Mouse (Mus musculus): ENCODE results near the gene Clic1.

The Clic1 gene

DNA sequence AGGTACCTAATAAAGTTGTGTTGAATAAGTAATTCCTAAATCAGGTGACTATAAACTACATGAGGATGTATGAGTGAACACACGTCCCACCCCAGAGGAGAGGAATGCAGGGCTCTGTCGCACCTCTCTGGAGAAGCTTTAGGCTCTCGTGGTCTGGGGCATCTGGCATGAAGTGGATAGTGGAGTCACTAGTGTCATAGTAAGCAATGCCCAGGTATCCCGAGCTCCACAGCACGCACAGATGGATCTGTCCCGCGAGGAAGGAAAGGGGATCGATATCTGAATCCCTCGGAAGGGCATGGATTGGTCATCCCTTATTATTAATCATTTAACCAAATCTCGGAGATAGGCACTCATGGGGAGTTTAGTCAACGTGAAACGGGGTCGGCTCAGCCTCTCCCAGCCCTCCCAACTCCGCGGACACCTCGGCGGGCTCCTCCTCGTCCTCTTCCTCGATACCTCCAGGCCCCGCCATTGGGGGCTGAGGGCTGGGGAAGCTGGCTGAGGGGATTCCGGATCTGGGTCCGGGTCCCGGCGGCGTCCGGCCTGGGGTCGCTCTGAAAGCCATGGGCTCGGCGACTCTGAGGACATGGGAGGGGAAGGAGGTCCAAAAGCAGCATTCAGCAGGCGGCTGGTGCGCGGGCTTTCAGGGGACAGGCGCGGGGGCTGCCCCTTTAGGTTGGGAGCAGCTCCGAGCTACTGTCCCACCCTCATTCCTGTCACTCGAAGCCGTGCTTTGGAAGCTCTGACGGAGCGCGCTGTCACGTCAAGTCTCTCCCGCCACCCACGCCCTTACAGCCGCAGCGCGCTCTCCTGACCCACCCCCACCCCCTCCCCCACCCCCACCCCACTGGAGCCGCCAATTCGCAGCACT, 3.7 kb upstream of the Clic1 start:
- DNase-seq (ENCODE audit: low spot score in 2 of 2): no peak

DNA sequence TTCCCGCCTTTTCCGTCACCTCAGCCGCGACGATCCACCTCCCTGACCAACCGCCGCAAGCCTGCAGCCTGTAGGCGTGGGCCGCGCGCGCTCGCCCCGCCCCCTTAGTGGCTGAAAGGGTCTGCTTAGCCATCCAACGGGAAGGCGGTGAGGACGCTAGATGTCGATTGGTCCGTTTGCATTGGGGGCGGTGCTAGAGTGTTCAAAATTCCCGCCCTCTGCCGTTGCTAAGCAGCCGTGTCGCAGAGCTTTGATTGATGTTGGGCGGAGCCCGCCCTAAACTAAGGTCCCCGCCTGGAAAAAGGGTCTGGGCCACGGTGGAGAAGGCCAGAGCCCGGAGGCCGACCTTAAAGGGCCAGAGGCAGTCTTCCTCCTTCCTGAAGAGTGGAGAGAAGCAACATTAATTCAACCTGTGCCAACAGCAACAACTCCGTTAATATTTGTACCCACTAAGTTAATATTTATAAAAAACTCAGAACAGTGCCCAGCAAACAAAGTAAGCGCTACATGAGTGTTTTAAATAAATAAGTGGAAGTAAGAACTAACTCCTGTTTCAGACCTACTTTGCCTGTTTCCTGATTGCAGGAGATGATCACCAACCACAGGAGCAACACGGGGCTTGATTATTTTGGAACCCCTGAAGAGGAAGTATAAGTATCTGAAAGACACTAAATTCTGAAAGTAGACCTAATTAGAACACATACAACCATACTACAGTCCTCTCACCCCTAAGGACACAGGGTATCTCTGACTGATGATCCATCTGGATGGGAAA, 2.9 kb upstream of the Clic1 start, which contains the start of gene Msh5:
Gene Msh5 (minus strand): TSS at position 65 of the 775 bp plus-strand sequence.
- DNase-seq (ENCODE audit: low spot score in 2 of 2): peak; percentile 97 to 98

DNA sequence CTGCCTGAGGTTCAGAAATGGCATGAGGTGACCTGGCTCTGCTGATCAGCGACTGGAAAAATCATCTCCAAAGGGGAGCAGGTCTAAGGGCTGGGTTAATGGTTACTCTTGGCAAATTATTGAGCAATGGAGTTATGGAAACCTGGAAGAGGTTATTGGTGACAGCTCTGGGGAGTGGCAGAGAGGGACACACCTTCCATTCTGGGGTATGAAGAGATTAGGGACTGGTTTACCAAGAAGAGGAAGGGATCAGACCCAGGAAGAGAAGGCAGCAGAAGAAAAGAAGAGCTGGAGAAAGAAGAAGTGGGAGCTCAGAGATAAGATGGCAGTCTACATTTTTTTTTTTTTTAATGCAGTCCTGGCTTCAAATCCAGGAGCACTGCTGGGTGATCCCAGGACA, 2.1 kb upstream of the Clic1 start:
- DNase-seq (ENCODE audit: low spot score in 2 of 2): no peak

DNA sequence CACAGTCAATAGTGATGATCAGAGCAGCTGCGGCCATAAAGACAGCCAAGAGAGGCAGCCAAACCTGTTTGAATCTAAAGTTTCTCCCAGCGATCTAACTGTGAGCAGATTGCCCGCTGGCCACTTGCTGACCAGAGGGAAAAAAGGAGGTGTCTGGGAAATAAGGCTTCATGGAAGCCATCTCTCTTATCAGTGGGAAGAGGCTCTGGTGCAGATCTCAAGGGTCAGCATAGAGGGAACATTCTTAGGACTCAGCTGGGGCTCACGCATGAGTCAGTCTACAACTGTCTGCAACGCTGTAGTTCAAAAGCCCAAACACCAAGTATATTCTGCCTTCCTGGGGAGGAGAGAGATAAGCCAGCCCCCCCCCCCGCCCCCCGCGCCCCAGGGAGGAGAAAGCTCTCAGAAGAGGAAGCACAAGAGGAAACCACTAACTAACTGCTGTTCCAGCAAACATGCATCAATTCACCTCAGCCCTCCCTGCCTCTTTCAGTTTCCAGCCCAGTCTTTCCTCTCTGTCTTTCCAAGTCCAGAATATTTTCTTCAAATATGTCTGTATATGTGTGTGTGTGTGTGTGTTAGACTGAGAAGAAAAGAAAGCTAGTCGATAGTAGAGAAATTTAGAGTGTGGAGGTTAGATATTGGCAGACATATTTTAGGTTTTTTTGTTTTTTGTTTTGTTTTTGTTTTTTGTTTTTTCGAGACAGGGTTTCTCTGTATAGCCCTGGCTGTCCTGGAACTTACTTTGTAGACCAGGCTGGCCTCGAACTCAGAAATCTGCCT, 1.4 kb upstream of the Clic1 start:
- no peak for DNase-seq (ENCODE audit: low spot score in 2 of 2)

DNA sequence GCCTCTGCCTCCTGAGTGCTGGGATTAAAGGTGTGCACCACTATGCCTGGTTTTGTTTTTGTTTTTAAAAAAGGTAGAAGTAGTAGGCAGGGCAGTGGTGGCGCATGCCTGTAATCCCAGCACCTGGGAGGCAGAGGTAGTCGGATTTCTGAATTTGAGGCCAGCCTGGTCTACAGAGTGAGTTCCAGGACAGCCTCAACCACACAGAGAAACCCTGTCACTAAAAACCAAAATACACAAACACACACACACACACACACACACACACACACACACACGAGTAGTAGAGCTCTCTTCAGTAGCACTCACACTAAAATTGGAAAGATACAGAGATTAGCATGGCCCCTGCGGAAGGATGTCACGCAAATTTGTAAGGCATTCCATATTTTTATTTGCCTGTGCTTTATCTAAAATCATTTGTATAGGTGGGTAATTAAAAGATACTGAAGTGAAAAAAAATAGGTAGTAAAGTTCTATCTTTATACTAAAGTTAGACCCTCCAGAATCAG, 780 bp upstream of the Clic1 start:
- no peak for DNase-seq (ENCODE audit: low spot score in 2 of 2)

DNA sequence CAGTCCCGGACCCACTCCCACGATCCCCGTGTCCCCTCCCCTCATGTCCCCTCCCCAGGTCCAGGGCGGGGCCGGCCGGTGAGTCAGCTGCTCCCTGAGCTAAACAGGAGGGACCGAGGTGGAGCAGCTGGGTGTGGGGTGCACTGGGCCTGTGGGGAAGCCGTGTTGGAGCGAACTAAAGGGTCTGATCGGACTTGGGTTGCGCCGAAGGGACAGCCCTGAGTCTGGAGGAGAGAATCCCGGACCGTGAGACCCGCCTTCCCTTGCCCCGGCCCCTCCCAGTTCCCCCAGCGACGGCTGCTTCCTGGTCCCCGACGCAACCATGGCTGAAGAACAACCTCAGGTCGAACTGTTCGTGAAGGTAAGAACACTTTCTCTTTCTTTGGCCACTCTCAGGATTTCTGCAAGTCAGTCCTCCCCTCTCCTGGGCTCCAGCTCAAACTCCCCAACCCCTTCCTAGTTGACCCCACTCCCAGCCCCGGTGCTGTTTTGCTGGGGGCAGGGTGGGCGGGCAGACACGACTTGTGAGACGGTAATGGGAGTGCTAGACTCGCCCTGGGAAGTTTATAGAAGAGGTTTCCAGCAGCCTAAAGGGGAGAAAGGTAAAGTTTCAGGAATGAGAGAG, 472 bp downstream of the Clic1 start:
- DNase-seq (ENCODE audit: low spot score in 2 of 2): peak; percentile 85 to 86

DNA sequence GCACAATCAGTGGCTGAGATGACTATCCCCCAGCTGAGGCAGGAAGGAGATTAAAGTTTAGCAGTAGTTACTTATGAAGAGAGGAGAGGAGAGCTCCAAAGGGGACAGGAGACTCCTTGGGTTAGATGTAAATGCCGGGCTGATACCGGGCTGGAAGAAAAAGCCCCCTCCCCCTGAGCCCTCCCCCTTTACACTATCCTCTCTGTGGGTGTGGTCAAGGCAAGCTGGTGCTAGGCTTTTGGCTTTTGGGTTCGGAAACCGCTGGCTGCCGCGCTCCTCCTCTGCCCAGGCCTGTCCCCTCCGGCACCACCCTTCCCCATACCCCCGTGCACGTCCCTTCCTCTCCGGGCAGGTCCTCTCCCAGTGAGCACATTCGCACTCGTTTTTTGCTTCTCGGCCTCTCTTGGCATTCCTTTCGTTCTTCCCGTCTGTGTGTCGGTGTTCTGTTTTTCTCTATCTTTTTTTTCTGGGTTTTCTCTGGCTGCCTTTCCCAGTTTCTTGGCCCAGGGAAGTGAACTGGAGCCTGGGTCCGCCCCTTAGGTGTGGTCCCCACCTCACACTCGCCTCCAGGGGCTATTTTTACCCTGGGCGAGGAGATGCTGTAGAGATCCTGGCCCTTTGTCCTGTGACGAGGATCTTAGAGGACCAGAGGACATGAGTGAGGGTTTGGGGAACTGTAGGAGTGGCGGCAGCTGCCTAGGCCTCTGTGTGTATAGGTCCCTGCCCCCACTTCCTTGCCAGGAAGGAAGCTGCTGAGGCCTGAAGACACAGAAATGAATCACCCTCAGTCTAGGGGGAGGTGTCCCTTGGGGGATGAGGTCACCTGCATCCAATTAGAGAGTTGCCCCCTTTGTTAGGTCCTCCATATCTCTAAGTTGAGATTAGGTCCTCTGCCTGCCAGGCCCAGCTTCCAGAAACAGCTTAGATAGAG, 1.7 kb downstream of the Clic1 start:
- peak; percentile 92 to 95 for DNase-seq (ENCODE audit: low spot score in 2 of 2)

DNA sequence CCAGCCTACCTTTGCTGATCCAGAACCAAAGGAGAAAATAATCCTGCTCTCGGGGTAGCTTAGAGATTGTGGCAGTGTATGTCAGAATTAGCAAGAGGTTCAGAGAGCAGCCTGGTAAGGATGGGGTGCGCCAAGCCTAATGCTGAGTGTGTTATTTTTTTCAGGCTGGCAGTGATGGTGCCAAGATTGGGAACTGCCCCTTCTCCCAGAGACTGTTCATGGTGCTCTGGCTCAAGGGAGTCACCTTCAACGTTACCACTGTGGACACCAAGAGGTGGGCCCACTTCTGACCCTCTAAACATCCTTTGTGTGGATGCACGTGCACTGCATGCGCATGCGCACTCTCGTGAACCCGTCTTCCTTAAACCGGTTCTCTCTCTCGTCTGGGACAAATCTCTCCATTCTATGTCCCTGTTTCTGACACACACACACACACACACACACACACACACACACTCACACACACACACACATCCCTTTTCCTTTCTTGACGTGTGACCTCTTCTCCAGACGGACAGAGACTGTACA, 2.6 kb downstream of the Clic1 start:
- no peak for DNase-seq (ENCODE audit: low spot score in 2 of 2)

DNA sequence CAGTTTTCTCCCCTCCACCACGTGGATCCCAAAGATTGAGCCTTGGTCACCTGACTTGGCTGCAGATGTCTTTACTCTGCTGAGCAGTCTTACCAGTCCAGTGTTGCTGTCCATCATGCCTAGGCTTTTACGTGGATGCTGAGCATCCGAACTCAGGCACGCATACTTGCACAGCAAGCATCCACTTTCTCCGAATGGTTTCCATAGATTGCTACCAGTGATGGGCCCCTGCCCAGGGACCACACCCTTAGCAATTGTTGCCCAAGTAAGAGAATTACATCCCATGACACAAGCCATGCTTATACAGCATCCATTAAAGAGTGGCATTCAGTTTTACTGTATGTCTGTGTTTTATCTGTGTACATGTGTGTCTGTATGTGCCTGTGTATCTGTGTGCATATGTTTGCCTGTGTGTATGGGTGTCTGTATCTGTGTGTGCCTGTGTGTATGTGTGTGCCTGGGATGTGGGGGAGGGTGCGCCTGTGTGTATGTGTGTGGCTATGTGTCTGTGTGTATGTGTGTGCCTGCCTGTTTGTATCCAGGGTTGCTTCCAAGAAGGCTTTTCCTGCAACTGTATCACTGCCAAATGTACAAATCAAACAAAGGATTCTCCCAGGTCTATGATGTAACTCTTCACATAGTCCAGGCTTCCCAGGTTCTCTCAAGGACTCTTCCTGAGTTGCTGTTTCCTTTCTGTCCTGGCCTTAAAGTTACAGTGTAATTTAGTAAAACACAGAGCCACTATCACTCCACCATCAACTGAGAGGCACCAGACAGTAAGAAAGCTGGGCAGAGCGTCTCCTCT, 6.1 kb downstream of the Clic1 start:
- no peak for DNase-seq (ENCODE audit: low spot score in 2 of 2)

DNA sequence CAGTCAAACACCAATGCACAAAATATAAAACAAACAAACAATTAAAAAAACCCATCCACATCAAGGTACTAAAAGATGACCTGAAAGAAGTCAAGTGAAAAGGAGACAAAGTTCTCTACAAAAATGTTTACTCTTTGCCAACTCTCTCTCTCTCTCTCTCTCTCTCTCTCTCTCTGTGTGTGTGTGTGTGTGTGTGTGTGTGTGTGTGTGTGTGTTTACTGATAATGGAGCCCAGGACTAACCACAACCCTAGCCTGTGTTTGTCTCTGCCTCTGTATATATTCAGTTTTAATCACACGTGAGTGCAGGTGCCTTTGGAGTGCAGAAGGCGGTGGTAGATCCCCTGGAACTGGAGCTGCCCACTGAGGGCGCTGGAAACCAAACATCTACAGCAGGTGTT, 7.3 kb downstream of the Clic1 start:
- no peak for DNase-seq (ENCODE audit: low spot score in 2 of 2)

DNA sequence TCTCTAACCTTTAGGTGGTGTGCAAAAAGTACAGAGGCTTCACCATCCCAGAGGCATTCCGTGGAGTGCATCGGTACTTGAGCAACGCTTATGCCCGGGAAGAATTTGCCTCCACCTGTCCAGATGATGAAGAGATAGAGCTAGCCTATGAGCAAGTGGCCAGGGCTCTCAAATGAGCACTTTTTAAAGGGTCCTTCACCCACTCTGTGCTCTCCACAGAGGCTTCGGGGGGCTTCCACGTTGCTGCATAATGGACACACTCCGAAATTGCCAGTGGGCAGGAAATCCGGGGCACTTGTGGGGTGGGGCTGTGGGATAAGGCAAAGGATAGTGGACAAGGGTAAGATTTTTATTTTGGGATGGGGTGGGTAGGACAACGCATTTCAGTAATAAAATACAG, 8.6 kb downstream of the Clic1 start:
- no peak for DNase-seq (ENCODE audit: low spot score in 2 of 2)

DNA sequence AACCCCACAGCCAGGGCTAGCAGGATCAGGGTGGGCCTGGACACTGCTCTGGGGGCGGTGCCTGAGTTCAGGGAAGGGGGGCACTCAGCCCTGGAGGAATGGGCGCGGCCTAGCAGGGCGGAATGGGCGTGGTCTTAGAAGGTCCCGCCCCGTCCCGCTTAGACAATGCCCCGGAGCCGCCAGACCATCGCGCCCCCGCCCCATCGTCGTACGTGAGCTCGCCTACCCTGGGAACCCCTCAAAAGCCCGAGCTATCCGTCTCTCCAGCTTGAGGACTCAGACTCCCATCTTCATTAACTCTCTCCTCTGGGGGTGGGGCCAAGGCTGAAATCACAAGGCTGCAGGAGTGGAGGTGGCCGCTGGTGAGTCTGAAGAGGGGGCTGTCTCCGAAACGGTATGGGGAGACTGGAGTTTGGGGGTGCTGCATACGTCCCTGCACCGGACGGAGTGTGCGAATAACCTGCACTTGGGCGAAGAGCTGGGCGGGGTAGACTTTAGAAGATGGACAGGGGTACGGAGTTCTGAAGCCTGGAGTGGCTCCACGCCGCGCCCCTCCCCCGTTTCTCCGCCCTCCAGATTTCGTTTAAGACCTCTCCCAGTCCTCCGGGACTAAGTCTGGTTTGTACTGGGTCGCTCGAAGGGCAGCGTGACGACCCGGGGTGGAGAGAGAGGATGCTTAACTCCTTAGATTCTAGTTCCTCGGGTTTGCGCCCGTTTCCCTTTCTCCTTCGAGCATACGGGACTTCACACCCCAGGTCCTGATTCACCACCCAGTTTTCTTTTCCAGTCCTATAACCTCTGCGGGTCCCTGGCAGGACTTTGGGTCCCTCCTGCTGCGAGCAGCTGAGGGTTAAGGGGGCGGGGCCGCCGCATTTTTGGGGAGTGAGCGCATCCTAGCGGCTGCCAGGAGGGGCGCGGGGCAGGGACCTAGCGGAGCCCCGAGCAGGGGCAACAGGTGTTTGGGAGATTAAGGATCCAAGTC, 9.4 kb downstream of the Clic1 start, which contains the start of gene Ddah2:
Gene Ddah2 (plus strand): TSS at position 125 of the 982 bp plus-strand sequence.
- DNase-seq (ENCODE audit: low spot score in 2 of 2): peak; percentile 91 to 93

DNA sequence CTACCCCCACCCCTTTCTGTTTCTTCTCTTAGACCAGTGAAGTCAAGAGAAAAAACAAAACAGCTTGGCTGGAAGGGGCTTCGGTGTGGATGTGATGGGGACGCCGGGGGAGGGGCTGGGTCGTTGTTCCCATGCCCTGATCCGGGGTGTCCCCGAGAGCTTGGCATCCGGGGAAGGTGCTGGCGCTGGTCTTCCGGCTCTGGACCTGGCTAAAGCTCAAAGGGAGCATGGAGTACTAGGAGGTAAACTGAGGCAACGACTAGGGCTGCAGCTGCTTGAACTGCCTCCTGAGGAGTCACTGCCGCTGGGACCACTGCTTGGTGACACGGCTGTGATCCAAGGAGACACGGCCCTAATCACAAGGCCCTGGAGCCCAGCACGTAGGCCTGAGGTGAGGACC, 10.3 kb downstream of the Clic1 start:
- no peak for DNase-seq (ENCODE audit: low spot score in 2 of 2)

DNA sequence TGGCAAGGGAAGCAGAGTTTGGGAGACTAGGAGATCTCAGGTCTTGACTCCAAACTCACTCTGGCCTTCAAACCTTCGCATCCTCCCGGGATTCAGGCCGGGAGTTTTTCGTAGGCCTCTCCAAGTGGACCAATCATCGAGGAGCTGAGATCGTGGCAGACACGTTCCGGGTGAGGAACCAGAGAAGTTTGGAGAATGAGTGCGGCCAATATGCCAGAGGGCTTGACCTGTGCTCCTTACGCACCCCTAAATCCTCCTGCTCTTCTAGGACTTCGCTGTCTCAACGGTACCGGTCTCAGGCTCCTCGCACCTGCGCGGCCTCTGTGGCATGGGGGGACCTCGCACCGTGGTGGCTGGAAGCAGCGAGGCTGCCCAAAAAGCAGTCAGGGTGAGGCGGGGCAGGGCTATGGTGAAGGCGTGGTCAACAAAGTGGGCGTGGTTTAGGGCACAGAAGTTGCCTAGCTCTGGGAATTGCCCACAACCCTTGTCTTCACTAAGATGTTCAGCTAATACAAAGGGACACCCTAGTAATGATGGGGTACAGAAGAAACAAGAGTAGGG, 11.1 kb downstream of the Clic1 start:
- DNase-seq (ENCODE audit: low spot score in 2 of 2): no peak

DNA sequence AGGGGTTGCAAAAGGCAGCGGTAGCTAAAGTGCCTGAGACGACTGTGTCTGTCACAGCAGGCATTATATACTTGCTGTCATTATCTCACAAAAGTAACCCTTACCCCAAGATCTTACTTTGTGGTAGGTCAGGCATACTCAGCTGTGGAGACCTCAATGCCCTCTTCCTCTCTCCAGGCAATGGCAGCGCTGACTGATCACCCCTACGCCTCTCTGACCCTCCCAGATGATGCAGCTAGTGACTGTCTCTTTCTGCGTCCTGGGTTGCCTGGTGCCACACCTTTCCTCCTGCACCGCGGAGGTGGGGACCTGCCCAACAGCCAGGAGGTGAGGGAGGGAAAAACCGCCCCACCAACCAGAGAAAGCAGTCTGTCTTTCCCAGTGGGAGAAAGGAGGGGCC, 11.5 kb downstream of the Clic1 start:
- DNase-seq (ENCODE audit: low spot score in 2 of 2): no peak

DNA sequence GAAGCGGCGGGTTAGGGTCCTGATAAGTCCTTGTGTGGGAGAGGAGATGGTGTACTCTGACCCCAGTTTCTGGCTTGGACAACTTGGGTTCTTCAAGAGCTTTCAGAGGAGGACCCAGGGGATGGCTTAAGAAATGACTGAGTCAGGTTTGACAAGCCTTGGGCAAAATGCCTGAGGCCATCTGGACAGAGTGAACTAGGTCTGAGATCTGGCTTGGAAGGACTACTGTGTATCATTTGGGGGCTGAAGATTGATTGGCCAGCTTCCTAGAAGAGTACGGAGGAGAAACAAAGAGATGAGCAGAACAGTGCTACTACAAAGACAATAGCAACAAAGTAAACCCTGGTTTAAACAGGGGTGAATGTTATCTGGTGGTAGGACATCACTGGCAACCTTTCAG, 13.7 kb downstream of the Clic1 start:
- no peak for DNase-seq (ENCODE audit: low spot score in 2 of 2)

DNA sequence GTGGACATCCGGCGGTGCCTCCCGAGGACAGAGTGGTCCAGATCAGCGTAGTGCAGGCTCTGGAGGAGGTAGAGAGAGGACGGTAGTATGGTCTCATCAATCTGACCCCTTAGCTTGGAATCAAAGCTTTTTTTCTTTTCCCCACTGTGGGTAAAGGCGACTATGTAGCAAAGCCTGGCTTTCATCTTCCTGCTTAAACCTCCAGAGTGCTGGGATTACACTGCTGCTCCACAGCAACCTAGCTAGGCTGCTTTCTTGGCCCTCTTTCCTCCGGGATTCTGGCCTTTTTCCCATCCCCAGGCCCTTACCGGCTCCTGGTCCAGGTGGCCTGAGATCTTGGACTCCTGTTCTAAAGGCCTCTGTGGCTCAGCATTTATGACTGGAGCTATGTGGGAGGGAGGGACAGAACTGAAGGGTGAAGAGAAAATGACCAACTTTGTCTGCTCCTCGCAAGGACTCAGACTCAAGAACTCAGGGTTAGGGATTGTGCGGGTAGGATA, 14.7 kb downstream of the Clic1 start:
- no peak for DNase-seq (ENCODE audit: low spot score in 2 of 2)

All from heart, adult 9 months (tissue).